Mouse (Mus musculus): ENCODE data around the gene Cdkl4.

DNA sequence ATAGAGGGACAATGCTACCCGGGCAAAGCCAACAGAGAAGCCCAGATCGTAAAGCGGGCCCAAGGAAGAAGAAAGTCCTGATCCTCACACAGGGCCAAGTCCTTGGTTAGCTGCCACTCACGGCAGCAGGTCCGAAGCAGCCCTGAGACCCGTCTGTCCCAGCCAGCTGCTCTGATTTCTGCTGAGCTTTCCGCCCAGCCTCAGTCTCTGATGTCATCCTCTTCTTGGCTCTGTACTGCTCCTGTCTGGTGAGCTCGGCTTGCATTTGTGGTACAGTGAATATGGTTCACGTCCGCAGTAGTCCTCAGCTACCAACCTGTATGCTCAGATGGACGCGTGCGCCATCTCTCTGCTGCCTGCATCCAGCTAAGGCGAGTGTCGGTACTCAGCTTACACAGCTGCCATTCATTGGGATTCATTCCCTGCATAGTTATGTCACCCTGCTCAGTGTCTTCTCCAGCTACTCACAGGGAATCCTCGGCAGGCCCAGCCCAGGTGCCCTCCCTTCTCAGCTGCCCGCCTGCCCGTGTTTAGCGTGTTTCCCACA, 25.5 kb upstream of the Cdkl4 start:
- TF ChIP-seq CTCF (IDR thresholded peaks at IDR 0.05; ENCODE audit: low read depth, low read length) (no peak), POLR2A (IDR thresholded peaks at IDR 0.05; ENCODE audit: borderline replicate concordance, low read depth, low read length) (no peak)
